Mouse (Mus musculus) cerebellum, adult (tissue): ENCODE results near the gene Tbc1d10a.

Experiments
- ATAC-seq: cut with Nextera tagmentation; 2 replicates; pipeline ENCODE4 v1.9.2; 2017; ENCODE audit warnings: mild to moderate bottlenecking, moderate library complexity, mixed read lengths; ENCODE audit not compliant: insufficient number of reproducible peaks, low FRiP score, low TSS enrichment

The Tbc1d10a gene

DNA sequence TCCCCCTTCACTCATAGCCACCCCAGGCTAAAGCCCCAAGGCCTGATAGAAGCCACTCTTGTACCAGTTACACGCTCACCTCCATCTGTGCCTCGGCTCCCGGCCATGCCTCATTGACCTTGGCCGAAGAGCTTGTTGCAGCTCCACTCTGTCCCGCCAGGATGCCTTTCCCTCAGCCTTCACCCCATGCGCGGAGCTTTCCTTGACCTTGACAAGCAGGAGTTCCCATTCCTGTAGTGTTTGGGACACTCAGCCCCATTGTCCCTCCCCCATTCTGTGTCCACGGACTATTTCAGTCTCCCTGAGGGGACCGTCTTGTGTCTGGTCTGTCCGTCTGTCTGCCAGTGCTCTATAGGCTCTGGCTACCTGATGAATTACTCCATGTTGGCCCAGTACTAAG is 26.5 kb downstream of the Tbc1d10a start:
- ATAC-seq, result no peak

DNA sequence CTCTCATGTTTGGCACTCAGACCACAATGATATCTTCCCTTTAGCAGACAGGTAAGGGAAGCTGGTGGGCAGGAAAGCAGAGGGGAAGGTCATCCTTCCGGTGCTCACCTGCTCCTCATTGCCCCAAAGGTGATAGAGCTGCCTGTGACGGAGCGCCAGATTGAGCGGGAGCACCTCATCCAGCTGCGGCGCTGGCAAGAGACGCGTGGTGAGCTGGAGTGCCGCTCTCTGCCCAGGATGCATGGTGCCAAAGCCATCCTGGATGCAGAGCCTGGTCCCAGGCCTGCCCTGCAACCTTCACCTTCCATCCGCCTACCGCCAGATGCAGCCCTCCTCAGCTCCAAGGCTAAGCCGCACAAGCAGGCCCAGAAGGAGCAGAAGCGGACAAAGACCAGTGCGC is 28.0 kb downstream of the Tbc1d10a start:
- no peak for ATAC-seq

DNA sequence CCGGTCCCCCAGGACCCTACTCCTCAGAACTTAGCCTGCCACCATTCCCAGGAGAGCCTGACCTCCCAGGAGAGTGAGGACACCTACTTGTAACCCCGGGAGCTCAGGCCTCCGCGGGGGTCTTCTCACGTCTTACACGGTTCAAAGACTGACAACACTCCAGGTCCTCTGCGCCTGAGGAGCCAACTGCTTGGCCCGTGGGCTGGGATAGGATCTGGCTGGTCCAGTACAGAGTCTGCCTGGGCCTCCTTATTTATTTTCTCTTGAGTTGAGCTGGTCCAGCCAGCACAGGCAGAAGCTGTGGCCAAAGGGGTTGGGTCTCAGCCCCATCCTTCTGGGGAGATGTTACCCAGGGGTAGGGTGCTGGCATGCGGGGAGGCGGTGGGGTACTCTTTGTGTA is 28.5 kb downstream of the Tbc1d10a start:
- no peak for ATAC-seq

DNA sequence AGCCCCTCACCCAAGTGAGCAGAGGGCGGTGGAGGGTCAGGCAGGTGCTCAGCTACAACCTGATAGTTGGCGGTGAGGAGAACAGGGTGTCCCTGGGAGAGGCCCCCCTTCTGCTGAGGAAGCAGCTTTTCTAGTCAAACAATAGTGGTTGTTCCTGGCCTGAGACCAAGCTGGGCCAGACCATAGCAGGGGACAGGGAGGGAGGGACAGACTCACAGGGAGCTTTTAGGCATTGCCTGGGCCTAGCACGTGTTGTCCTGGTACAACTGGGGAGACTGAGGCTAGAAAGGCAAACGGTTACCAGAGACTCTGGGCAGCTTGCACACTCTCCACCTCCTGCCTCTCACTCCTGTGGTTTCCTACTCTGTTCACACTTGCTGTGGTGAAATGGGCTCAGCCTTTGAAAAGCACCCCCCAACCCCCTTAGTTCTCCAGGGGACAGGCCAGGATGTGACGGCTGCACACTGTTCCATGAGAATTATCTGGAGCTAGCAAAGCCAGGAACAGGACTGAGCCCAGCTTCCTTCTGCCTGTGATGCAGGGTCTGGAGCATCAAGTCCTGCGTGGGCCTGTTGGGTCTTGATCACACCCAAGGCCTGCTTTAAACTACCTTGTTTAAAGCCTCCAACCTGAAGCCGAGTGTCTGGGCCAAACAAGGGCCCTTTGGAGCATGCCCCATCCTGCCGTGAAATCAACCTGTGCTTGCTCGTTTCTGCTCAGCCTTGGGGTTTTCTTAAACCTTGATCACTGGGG is 29.8 kb downstream of the Tbc1d10a start:
- ATAC-seq, result no peak

DNA sequence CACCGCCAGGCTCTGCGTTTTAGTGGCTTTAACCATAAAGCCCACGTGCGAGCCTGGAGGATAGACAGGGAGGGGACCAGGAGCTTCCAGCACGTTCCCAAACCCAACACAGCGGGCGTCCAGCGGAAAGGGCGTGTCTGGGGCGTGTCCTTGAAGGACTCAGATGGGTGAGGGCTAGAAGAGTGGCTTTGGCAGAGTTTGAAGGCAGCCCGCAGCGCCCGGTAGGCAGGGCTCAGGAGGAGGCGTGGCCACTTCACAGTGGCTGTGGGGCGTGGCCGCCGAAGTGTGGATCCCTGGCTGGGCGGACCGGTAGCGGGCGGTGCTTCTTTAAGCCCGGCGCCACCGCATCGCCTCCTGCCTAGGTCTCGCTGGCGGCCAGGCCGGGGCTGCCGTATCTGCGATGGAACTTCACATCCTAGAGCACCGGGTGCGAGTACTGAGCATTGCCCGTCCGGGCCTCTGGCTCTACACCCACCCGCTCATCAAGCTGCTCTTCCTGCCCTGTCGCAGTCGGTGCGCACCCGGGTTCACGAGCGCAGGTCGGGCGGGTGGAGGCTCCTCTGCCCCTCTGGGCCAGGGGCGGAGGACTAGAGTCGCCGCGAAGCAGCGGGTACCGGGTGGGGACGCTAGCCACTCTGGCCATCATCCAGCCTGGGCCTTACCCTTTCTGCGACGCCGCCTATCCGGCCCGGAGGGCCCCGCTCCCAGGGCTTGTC is 31.5 kb downstream of the Tbc1d10a start, which contains the start of gene Castor1:
Gene Castor1 (plus strand): TSS at position 312 of the 716 bp plus-strand sequence.
- no peak for ATAC-seq

DNA sequence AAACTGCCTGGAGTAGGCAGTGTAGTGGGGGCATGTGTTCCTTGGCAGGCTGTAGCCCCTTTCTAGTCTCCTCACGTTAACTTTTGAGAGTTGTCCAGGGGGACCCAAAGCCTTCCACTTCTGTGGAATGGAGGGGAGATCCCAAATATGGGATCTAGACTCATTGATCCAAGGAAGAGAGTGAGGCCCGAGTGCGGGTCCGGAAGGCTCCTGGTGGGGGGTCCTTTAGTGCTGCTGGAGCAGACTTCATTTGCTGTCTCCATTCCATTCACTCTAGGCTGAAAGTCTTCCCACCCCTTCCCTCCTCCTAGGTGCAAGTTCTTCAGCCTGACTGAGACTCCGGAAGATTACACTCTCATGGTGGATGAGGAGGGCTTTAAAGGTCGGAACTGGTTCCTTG is 32.0 kb downstream of the Tbc1d10a start:
- ATAC-seq, result no peak

DNA sequence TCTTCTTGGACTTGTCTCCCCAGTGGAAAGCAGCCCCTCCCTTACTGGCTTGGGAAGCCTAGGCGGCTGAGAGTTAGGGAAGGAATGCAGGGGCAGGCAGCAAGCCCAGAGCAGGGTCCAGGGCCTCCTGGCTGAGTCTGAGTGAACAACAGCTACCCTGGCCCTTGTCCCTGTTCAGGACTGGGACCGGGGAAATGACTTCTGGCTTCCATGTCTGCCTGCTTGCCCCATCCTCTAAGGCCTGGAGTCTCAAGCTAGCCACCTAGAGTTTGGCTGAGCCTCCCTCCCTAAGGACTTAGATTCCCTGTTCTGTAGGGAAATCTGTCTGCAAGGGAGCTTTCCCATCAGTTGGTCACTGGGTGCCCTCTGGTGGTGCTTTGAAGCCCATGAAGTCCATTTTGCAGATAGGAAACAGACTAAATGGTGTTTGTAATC is 32.7 kb downstream of the Tbc1d10a start:
- no peak for ATAC-seq

DNA sequence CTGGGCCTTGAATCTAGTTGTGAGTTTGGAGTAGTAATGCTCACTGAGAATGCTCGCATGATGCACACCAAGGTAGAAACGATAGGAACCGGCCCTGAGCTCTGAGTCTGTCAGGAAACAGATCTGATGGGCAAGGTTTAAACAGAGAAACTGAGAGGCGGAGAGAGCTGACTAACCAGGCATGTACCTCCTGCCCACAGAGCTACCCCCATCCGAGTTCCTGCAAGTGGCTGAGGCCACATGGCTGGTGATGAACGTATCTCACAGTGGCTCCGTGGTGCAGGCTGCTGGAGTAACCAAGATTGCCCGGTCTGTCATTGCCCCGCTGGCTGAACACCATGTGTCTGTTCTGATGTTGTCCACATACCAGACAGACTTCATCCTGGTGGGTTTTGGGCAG is 33.3 kb downstream of the Tbc1d10a start:
- no peak for ATAC-seq

DNA sequence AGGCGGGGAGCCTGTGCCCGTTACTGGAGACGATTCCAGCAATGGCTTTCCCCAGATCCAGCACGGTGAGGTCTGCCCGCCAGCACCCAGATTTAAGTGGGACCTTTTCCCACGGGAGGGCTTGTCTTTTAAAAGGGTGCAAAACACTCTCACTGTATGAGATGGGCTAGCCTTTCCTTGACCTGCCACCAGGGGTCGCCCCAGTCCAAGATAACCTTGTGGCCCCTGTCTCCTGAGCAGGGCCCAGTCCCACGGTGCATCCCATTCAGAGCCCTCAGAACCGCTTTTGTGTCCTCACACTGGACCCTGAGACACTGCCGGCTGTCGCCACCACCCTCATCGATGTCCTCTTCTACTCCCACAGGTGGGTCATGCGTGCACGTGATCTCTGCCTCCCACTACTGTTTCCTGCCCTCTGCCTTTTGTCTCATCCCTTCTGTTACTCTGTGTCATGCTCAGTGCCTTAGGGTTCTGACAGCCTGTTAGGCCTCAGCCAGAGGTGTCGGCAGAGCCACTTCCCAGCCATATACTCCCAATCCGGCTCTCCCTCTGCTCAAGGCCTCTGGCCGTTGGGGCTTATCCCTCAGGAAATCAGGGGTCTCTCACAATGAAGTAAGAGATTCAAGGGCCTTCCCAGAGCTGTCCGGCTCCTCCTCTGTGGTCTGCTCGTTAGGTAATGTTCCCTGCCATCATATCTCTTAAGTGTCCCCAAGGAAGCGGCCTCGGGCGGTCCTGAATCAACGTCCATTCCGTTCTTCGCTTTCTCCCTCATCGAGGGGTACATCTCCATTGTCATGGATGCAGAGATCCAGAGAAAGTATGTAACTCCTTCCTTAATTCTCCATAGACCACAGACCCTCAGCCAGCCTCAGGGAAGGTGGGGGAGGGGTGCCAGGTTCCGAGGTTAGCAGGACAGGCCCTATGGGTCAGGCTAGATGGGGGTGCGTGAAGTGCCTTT is 34.1 kb downstream of the Tbc1d10a start:
- 0 out of 2 replicates have a peak, but pooled peaks have one; percentile 43 for ATAC-seq

DNA sequence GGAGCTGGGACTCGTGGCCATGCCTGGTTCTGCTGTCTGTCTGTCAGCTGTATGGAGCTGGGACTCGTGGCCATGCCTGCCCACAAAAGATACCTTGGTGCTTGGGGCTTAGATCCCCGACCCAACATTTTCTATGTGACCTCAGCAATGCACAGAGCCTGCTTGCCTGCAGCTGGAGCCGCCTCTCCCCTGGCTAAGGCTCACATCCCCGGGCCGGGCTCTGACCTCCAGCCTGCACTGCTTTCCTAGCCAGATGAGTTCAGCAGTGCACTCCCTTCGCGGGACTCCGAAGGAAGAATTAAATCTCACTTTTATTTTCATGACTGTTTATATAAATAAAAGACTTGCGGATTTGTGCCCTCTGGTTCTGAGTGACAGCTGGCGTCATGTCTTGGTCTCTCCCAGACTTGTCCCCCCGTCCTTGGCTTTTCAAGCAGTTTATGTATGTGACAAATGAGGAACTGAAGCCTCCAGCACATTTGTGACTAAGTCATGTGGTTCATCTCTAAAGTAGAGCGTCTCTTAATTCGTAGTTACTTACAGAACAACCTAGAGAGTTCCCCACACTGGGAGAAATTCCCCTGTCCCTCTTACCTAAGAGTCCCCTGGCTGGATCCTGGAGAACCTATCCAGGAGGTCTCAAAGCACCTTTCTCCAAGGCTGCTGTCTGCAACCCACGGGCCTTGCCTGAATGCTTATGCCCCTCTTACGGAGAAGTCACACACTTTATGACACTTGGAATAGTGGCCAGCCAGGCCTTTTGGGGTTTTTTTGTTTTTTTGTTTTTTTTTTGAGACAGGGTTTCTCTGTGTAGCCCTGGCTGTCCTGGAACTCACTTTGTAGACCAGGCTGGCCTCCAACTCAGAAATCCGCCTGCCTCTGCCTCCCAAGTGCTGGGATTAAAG is 35.7 kb downstream of the Tbc1d10a start:
- ATAC-seq, result no peak

DNA sequence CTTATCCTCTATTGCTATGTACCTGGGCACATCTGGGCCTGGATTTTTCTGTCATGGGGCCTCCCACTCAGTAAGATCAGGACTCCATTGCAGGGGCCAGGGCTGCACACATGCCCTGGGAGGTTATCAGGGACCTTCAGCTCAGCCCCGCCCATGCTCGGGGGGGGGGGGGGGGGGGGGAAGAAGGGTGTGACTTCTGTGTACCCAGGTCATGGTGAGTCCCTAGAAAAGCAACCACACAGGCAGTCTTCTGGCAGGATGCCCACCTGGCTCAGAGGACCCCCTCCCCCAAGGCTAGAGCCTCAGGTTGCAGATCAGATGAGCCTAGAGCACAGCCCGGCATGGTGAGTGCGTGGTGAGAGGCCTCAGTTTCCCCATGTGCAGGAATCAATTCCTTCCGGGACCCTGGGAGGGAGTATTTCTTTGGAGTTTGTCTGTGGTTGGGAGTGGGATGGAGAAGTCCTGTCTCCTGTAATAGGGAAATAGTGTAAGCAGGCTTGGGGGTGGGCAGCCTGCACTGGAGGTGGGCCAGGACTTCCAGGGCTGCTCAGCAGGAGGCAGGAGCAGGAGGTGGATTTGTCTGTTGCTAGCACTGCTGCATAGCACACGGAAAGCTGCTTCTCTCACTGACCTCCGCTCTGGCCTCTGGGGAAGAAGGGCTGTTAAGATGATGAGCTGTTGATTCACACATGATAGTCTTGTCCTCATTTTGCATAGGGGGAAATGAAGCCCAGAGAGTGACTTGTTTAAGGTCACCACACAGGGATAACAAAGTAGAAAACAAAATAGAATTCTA is 37.0 kb downstream of the Tbc1d10a start:
- no peak for ATAC-seq

DNA sequence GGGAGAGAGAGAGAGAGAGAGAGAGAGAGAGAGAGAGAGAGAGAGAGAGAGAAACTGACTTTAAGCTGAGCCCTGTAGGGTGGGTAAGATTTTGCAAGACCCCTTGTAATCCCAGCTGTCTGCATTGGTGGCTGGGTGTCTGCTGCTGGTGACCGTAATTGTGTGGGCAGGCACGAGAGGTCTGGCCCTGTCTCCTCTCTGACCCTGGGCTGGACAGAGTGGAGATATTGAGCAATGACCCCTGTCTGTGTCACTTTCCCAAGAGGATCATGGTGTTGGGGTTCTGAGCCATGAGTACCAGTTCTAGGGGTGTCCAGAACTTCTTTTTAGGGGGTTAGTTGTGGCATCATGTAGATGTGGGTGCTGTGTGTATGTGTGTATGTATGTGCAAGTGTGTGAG is 37.6 kb downstream of the Tbc1d10a start:
- ATAC-seq, result no peak

DNA sequence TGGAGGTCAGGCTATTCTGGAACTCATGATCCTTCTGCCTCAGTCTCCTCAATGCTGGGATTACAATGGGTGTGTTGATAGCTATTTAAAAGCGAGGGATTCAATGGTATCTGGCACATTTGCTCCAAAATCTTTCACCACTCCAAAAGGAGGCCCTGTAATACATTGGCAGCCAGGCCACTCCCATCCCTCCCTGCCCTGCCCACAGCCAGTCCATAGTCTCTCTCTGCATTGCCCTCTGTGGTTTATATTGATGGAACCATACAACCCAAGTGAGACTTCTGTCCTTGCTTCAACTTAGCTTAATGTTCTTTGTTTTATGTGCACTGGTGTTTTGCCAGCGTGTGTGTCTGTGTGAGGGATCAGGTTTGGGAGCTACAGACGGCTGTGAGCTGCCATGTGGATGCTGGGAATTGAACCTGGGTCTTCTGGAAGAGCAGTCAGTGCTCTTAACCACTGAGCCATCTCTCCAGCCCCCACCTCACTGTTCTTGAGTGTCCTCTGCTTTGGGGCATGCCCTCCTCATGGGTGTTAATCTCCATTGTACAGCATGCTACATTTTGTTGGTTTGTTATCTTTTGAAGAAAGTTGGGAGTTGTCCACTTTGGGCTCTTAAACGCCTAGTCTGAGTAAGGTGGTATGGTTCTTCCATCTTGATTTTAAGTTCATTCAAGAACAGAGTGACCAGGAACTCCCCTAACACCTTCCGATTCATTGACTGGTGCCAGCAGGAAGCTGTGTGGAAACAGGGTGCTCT is 40.2 kb downstream of the Tbc1d10a start:
- ATAC-seq, result no peak

DNA sequence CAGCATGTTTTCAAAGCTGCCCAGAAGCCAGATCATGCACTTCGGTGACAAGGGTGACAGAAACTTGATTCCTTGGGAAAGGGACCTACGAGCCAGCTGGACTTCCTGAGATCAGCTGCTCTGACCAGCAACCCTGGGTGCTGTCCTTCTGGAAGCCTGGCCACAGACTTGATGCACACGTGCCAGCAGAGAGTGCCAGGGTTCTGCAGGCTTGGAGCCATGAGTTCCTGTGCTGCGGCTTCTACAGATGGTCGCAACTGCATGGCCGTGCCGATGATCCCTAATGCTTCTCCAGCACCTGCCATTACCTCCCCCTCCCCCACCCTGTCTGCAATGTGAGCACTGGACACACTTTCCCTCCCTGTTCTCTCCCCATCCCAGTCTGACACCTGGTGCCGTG is 41.9 kb downstream of the Tbc1d10a start:
- ATAC-seq, result peak; percentile 86

DNA sequence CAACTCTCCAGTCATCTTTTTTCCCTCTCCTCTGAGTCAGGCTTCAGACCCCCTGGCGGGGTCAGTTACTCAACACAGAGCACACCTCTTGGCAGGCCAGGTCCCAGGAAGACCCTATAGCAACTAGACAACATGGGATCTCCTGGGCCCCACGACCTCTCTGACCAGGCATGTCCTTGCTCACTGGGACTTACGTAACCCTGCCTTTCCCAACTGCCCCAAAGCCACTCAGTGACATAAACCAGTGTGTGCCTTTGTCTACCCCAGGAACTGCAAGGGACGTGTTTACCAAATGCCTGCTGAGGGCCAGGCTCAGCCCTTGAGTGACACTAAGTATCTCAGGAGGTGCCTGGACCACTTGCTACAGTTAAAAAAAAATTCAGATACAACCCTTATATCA is 43.3 kb downstream of the Tbc1d10a start:
- no peak for ATAC-seq

DNA sequence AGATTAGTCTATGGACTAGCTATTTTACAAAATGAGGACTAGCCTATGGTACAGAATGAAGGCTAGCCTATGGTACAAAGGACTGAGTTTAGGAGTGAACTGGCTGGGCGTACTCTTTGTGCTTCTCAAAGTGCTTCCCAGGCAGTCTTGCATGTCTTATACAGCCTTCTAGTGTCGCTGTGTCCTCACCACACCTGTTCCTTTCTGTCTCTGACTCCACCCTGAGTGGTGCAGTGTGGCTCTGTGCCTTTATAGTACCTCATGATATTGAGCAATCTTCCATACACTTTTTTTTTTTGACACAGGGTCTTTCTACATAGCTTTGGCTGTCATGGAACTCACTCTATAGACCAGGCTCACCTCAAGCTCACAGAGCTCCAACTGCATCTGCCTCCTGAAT is 44.8 kb downstream of the Tbc1d10a start:
- no peak for ATAC-seq

DNA sequence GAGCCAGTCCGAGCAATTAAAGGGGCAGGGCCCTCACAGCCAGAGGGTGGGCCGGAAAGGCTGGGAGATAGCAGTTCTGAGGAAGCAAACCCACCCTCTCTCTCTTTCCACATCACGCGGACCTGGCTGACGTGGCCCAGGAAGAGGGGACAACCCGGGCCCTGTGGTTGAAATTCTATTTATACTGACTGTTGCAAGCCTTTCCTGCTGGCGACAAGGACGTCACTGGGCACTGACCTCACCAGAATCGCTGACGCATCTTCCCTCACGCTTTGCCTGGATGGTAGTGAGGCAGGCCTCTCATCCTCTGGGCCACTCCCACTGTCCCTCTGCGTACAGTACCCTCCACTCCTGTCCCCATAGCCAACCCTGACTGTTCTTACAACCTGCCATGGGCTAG is 46.1 kb downstream of the Tbc1d10a start:
- ATAC-seq, result no peak

DNA sequence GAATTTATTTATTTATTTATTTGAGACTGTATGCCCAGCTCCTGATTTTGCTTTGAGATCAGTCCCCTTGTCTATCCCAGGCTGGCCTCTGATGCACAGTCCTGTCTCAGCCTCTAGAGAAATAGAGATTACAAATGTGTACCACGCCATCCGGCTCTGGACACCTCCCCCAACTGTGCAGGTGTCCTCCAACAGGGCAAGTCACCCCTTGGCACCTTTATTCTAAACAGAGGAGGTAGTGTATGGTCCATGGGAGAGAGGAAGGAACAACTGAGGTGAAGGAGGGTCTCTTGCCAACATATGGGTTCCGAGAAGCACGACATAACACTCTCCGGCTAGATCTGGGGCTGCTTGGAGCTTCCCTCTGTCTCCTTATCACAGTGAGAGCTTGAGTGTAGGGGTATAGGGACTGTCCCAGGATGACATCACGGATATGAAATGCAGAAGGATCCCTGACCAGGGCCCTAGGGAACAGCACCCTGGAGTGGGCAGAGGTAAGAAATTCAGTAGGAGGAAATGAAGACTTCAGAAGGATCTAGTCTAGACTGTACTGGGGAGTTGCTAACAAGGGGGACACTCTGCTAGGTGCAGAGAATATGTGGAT is 48.6 kb downstream of the Tbc1d10a start:
- ATAC-seq, result no peak
